Mouse (Mus musculus): ENCODE results near the gene Gsta1.
"Not testable (repeated sequence)": the region's sequence is repeated elsewhere in the genome, so short reads cannot be mapped to it uniquely, and the experiment has no call there.

Gsta1 gene

DNA sequence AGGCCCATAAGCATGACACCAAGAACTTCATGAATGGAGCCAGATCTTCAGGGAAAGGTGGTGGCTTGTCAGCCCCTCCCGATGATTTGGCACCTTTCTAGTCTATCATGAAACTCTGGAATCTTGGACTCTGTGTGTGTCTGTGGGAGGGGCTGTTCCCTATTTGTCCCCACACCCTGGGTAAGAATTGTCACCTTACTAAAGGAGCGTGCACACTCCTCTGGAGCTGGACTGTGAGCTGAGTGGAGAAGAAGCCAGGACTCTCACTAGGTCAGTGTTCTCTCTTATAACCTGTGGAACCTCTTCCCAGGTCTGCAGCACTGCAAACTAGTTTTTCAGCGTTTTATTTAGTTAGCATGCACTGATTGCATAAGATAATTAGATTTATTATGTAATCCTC, at the start of gene Gsta1:
TSS of gene Gsta1 (plus strand) at position 196 of the 400 bp plus-strand sequence.
- DNase-seq (ENCODE audit: low read depth, low spot score): not testable (repeated sequence)

DNA sequence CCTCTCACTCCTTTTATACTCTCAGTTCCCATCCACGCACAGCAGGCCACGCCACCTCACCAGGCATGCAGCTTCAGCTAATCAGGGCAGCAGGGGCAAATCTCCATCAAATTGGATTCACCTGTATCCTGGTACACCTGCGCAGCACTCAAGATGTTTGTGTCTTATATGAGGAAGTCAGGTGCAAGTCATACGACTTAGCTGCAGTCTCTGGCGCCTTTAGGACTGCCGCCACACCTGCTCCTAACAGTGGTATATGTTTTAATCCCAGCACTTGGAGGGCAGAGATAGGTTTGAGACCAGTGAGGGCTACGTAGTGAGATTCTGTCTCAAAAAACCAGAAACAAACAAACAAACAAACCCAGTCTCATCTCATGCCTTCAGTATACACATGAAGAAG, 48.0 kb upstream of the Gsta1 start, which contains the start of gene Gsta4:
TSS of gene Gsta4 (plus strand) at position 301 of the 400 bp plus-strand sequence.
- not testable (repeated sequence) for DNase-seq (ENCODE audit: low read depth, low spot score)

DNA sequence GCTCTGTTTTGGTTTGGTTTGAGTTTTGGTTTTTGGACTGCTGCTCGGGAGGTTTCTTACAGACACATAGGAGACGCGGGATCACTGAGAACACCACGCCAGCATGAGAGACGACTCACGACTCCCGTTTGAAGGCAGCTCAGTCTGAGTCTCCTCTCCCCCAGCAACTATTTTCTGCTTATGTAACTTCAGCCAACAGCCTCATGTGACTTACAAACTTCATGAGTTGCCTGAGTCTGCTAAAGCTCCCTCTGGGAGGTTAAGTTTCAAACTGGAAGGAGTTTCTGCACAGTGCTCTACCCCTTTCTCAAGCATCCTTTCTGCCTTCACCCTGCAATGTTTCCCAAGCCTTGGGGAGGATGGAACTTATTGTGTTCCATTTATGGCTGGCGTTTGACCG, 44.8 kb upstream of the Gsta1 start:
- DNase-seq (ENCODE audit: low read depth, low spot score): no peak

DNA sequence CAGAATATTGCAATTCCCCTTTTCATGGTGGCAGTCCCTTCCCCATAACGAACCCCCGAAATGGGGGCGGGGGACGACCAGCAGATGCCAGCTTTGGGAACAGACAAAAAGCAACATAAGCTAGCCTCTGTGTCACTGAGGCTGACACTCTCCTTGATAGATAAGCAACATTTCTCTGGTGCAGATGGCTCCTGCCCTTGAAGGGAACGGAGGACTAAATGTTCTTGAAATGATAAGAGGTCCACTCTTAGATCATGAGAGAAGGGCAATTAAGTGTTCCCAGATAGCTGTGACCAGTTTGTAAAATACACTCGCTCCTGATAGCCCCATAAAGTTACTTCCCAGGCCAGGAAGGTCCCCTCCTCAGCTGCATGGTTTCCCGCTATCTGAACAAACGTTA, 41.5 kb upstream of the Gsta1 start:
- no peak for DNase-seq (ENCODE audit: low read depth, low spot score)

DNA sequence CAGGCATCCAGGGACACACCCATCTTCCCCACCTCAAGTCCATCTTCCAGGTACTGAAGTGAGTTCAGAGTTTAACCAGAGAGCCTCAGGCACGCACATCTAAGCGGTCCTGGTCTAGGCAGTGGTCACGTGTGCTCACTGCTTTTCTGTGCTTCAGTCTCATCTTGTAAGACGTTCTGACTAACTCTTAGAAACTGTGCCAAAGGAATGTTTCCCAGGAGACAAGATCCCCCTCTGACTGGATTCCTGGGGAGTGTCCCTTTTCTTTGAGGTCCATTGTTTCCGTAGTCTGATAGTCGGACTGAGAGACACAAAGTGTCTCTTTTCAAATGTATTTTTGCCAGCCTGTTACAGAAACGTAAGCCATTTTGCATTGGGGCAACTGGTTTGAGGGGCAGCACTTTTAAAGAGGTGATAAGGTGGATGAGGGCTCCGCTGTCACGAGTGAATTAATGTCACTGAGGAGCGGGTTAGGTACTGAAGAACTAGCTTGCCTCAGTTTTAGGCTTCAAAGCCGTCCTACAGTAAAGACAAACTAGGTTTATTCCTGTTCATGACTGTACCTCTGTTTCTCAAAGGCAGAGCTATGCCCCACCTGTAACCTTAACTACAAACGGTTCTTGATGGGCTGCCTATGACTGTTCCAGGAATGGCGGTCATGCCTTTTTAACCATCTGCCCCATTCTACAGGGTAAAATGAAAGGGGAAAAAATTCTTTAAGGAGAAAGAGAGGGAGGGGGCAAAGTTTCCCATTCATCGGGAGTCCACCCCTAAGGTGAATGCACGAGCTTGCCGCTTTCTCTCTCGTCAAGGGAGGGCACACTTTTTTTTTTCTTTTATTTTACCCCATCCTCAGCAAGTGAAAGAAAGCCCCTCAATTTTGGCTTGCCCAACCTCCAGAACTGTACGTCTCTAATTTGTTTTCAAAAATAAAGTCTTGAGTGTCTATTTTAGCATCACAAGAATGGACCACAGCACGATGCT, 39.5 kb upstream of the Gsta1 start:
- DNase-seq (ENCODE audit: low read depth, low spot score): no peak

DNA sequence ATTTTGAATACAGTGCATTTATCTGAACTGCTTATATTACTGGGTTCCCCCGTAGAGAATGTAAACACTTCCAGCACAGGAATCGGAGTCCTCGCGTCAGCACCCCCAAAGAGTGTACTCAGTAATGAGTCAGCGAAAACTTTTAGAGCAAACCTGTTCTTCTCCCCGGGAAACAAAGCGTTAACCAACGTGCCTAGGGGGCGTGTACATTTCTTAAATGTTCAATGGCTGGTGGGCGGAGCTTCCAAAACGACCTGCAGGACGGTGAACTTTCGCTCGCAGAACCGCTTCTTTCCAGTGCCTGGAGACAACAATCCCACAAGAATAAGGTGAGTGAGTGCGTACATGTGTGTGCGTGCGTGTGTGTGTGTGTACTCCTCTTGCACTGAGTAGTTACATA, 38.7 kb upstream of the Gsta1 start:
- no peak for DNase-seq (ENCODE audit: low read depth, low spot score)

DNA sequence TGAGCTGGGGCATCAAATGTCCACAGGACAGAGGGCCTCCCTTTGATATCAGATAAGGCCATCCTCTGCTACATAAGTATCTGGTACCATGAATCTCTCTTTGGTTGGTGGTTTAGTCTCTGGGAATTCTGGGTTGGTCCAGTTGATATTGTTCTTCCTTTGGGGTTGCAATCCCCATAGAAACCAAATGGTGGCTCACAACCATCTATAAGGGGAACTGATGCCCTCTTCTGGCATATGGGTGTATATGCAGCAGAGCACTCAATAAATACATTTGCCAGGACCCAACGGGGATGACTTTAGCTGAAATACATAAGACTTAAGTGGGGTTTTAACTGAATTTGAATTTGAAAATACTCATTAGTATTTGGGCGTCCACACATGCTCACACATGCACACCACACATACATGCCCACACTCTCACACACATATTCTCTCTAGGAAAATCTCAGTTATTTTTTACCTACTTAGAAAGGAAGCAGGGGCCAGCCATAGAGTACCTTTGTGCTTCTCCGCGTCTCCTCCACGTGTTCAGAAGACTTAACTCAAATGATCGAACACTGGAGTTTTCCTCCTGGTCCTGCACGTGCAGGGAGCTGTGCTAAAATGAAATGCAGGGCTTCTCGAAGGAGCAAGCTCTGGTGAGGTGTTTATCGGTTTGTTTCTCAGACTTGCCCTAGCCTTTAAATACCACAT, 36.4 kb upstream of the Gsta1 start:
- DNase-seq (ENCODE audit: low read depth, low spot score): peak; percentile 54

DNA sequence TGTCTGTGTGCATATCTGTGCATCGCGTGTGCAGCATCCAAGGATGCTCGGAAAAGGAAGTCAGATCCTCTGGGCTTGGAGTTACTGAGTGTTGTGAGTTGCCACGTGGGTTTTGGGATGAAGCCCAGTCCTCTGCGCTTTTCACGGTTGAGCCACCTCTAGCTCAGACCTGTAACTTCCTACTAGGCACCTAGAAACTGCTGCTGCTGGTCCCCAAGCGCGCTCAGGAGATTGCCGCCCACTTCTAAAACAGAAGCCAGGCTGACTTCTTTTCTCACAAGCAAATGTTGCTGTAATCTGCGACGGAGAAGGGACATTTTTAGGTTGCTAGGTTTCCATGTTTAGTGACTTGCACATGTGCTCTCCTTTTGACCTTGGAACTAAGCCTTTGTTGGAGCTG, 35.4 kb upstream of the Gsta1 start:
- DNase-seq (ENCODE audit: low read depth, low spot score): no peak

DNA sequence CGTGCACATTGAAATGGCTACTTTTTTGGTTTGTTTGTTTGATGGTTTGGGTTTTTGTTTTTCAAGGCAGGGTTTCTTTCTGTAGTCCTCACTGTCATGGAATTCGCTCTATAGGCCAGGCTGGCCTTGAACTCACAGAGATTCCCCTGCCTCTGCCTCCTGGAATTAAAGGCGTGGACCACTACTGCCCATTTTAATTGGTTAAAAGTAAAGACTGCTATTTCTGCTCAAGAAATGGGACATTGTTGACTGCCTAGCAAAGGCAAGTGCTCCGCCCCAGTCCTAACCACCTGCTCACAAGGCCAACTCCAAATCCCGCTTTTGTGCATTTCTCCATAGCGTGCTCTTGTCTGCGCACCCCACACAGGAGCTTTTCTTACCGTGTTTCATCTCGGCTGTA, 32.7 kb upstream of the Gsta1 start:
- DNase-seq (ENCODE audit: low read depth, low spot score): no peak

DNA sequence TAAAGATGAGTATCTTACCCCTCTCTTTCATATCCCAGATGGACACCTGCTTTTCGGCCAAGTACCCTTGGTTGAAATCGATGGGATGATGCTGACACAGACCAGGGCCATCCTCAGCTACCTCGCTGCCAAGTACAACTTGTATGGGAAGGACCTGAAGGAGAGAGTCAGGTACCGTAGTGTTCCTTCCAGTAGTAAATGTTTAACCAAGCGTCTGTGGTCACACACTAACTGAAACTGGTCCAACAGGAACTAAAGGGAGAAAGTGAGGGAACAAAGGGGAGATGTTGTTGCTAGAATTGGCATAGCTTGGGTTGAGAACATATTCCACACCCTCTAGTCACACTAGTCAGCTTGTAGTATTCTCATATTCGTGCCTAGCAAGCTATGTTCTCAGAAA, 26.3 kb upstream of the Gsta1 start:
- no peak for DNase-seq (ENCODE audit: low read depth, low spot score)

DNA sequence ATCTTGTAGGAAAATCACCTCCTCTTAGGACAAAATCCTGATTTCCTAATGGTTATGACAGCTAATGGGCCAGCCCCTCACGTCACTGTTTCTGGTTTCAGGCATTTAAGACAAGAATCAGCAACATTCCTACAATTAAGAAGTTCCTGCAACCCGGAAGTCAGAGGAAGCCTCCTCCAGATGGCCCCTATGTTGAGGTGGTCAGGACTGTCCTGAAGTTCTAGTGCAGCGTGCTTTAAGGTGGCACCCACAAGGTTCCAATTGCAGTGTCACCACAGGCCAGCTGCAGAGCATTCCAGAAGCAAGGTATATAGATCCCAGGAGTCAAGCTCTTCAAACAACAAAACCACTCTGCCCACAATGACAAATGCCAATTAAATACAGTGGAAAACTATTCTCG, 21.5 kb upstream of the Gsta1 start:
- no peak for DNase-seq (ENCODE audit: low read depth, low spot score)

DNA sequence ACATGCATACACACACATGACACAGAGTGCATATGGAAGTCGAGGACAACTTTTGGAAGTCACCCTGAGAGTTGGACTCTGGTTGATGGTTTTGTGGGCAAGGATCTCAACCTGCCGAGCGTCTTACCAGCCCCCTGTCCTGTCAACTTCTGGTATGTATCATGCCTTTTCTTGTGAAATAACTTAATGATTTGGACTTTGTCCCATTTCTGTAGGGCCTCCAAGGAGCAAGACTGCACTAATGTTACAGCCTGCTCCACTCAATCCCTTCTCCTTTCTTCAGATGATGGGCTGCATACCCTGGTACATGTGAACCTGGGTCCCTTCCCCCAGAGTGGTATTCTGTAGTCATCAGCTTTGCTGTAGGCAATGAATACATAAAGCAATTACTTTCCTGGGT, 20.4 kb upstream of the Gsta1 start:
- no peak for DNase-seq (ENCODE audit: low read depth, low spot score)

DNA sequence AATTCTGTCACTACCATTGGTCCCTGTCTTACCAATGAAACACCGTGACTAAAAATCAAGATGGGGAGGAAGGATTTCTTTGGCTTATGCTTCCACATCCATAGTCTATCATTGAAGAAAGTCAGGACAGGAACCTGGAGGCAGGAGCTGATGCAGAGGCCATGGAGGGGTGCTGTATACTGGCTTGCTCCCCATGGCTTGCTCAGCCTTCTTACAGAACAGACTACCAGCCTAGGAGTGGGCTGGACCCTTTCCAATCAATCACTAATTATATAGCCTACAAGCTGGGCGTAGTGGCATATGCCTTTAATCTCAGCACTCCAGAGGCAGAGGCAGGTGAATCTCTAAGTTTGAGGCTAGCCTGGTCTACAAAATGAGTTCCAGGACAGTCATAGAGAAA, 19.6 kb upstream of the Gsta1 start:
- DNase-seq (ENCODE audit: low read depth, low spot score): no peak

DNA sequence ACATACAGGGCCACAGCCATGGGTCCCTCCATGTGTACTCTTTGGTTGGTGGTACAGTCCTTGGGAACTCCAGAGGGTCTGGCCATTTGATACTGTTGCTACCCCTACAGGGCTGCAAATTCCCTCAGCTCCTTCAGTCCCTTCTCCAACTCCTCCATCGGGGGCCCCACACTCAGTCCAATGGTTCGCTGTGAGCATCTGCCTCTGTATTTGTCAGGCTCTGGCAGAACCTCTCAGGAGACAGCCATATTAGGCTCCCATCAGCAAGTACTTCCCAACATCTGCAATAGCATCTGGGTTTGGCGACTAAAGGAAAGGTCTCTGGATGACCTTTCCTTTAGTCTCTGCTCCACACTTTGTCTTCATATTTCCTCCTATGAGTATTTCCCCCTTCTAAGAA, 18.9 kb upstream of the Gsta1 start:
- no peak for DNase-seq (ENCODE audit: low read depth, low spot score)

DNA sequence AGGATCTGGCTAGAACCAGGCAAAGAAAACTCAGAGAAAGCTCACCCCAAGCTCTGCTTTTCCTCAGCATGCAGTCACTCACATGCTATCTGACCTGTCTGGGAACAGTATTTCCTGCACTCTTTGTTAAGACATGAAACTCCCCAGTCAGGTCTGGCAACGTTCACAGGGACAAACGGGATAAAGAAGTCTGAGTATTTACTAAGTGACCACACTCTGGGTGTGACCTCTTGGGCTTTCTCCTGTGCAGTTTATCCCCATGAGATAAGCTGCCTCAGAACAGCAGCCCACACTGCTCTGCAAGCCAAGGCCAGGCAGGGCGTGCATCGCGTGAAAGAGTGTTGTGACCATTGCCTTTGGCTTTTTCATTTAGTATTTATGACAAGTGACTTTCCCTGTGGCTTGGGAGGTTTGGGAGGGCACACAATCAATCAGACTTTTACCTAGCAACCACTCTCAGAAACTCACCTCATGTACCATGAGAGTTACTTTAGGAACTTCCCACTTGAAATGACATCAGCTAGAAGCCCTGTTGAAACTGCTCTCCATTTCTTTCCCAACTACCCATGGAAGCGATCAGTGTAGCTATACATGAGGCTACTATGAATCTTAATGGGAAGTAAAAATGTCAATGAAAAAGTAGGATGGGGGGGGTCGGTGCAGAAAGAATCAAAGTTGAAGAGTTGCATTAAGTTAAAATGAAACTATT, 18.0 kb upstream of the Gsta1 start:
- DNase-seq (ENCODE audit: low read depth, low spot score): no peak

DNA sequence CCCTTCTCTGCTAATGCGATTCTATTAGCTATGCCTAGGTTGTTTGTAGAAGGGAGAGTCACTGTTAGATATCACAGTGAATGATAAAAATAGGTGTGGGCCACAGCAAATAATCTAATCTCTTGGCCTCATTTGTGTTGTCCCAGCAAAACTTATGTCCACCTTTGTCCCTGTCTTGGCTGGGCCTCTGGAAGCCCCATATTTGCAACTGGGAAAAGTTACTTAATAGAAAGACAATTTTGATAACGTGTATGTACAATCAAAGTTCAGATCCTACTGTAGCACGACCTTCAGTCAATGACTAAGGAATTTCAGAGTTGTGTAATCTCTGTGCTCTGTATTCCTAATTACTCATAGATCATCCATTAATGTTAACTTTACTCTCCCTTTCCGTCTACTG, 13.4 kb upstream of the Gsta1 start:
- no peak for DNase-seq (ENCODE audit: low read depth, low spot score)

DNA sequence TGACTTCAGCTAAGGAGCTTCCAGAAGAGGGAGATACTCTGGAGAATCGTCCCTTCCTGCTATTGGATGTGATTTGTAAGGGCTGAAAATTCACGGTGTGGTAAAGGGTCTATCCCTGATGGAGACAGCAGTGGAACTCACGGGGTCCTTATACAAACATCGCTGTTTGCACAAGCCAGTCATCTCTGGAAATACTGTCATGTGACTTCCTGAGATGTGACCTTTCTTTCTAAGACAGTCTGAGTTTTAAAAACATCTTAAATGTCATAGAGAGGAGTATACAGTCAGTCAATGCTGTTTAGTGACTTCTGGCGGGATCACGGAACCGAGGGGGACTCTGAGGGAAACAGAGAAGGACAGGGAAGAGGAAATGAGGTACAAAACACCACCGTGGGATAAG, 7.8 kb upstream of the Gsta1 start:
- no peak for DNase-seq (ENCODE audit: low read depth, low spot score)

DNA sequence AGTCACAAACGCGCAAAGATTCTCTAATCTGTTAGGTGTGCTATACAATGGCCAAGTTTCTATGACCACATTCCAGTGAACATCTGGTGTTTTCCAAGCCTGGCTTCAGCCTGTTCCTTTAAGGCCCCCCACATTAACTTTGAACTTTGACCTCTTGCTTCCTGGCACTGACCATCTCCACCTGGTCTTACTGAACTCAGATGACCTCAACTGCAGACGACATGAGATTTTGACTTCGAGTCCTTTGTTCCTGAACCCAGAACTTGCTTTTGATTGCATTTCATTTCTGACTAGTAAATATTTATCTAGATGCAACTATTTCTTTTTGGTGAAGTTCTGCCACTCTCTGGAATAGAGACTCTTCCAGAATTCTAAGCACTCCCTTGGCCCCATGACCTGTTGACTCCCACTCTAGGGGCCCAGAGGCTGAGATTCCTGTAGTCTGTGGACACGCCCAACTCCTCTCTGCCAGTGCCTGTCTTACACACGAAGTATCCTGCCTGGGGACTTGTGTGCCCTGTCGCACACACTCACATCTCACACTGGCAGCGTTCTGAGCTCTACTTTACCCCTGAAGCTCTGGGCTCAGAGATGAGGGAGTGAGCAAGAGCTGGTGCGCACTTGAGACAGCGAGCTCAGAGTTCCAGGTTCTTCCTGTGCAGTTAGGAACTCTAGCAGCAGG, 7.1 kb upstream of the Gsta1 start:
- DNase-seq (ENCODE audit: low read depth, low spot score): no peak

DNA sequence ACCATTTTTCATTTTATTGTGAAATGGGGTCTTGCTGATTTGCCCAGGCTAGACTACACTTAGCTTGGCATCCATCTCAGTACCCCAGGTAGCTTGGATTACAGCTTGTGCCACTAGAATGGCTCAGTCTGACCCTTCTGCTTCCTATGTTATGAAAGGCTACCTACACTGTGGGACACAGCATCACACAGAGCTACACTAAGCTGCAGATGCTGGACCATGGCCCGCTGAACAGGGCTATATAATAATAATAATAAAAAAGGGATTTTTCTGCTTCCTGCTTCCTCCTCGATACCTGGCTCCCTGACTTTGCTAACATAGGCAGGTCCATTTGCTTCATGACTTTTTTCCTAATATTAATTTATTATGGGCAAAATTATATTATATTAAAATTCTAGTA, 6.0 kb upstream of the Gsta1 start:
- no peak for DNase-seq (ENCODE audit: low read depth, low spot score)

DNA sequence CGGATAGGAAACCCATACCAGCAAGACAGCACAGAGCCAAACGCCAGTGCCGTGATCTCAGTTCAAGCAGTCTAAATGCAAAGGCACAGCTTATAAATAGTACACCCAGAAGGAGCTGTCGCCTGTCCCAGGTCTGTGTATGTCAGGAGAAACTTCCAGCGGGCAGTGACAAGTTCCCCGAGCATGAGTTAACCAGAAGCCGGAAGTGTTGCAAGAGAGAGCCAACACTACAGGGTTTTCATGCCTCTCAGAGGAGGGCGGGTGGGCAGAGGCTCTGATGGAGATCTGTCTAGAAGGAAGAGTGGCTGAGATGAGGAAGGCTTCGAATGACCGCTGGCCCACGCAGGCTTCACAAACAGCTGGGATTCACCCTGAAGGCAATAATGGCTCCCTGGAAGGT, 5.2 kb upstream of the Gsta1 start:
- no peak for DNase-seq (ENCODE audit: low read depth, low spot score)

DNA sequence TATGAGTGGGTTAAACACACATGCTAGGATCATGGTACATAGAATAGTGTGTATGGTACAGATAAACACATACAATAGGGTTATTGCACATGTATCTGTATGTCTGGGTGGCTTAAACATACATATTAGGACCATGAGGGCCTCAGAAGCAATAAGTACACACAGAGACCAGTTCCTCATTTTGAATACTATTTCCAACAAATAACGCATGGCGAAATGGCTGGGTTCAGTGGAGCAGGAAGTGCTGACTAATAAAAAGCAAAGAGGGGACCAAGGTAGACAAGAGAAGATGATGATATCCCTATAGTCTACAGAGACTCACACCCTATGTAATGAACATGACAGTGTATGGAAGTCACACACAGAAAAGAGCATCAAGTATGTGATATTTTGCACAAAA, 2.3 kb upstream of the Gsta1 start:
- DNase-seq (ENCODE audit: low read depth, low spot score): no peak

DNA sequence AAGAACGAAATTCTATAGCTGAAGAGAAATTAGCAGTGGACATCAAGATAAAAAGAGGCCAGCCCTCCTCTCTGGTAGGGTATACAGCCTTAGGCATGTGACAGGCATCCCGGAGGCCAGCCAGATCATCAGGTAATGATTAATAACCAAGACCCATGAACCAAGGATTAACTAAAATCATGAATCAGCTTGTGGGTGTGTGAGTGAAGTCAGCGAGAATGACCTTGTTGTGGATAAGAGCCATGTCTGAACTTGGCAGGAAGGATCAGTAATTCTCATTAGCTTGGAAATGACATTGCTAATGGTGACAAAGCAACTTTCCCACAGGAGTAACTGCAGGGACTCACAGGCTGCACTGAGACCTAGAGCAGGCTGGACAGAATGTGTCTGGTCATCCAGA, 798 bp upstream of the Gsta1 start:
- not testable (repeated sequence) for DNase-seq (ENCODE audit: low read depth, low spot score)

Measured in retina, adult 2 months (tissue).